Mouse (Mus musculus) left cerebral cortex, adult 18-20 months (tissue): ENCODE measurements at regions not wholly inside any gene's neighbourhood (a gene's known extent, or its start where the extent isn't known, plus 50 kb on each side); places are given as distances from the start of the nearest gene placed in this dataset.

Experiments
- DNase-seq, 2 experiments: peaks; one replicate each; pipeline ENCODE4 v3.0.0; 2021 to 2022; ENCODE audit warnings: low spot score in 2 of 2, mixed read lengths in 1 of 2

GRCm38 (mm10) chr9:27556315-27557225 lies 160.0 kb downstream of the Spata19 start:
- DNase-seq, result no peak

- no peak for DNase-seq
These were observed 161.3 kb downstream of the Spata19 start for GRCm38 (mm10) chr9:27557886-27558285.

- DNase-seq, result no peak
These were observed 161.7 kb downstream of the Spata19 start for GRCm38 (mm10) chr9:27558286-27558685.

- DNase-seq, result no peak
These were observed 171.9 kb downstream of the Spata19 start for GRCm38 (mm10) chr9:27568372-27569053.

GRCm38 (mm10) chr9:27569054-27569387 lies 172.4 kb downstream of the Spata19 start:
- DNase-seq, result no peak

GRCm38 (mm10) chr9:27617096-27617839 lies 173.3 kb upstream of the Opcml start:
- DNase-seq, result no peak

- no peak for DNase-seq
These were observed 155.7 kb upstream of the Opcml start for GRCm38 (mm10) chr9:27634901-27635300.

GRCm38 (mm10) chr9:27640611-27641010 lies 150.0 kb upstream of the Opcml start:
- DNase-seq, result no peak

- DNase-seq, result no peak
These were observed 147.3 kb upstream of the Opcml start for GRCm38 (mm10) chr9:27643312-27643711.

- DNase-seq, result no peak
These were observed 146.7 kb upstream of the Opcml start for GRCm38 (mm10) chr9:27643916-27644315.

- DNase-seq, result no peak
These were observed 145.1 kb upstream of the Opcml start for GRCm38 (mm10) chr9:27645435-27645834.

- DNase-seq, result no peak
These were observed 144.5 kb upstream of the Opcml start for GRCm38 (mm10) chr9:27646100-27646499.

- no peak for DNase-seq
These were observed 143.6 kb upstream of the Opcml start for GRCm38 (mm10) chr9:27646956-27647355.

GRCm38 (mm10) chr9:27658001-27658400 lies 132.6 kb upstream of the Opcml start:
- no peak for DNase-seq

- no peak for DNase-seq
These were observed 128.9 kb upstream of the Opcml start for GRCm38 (mm10) chr9:27661431-27662300.

GRCm38 (mm10) chr9:27663230-27663629 lies 127.3 kb upstream of the Opcml start:
- DNase-seq, result no peak

GRCm38 (mm10) chr9:27665659-27666058 lies 124.9 kb upstream of the Opcml start:
- DNase-seq, result no peak

GRCm38 (mm10) chr9:27670032-27670740 lies 120.4 kb upstream of the Opcml start:
- no peak for DNase-seq

GRCm38 (mm10) chr9:27685325-27685724 lies 105.2 kb upstream of the Opcml start:
- no peak for DNase-seq

GRCm38 (mm10) chr9:27691616-27692015 lies 99.0 kb upstream of the Opcml start:
- DNase-seq, result no peak
